Mouse (Mus musculus) ES-E14 (cell line): ENCODE results near the gene Hspa1l. TPM values are rescaled to one million over a fixed set of nuclear protein-coding genes. Genes with fewer than 3 reads are reported as not detected.
A peak's percentile ranks its signal among the peaks of the same experiment; 100 is the strongest.
"Not testable (repeated sequence)": the region's sequence is repeated elsewhere in the genome, so short reads cannot be mapped to it uniquely, and the experiment has no call there.

Experiments used
- DNase-seq: peaks from one replicate; pipeline ENCODE4 v3.0.0-alpha.2; 2013; ENCODE audit warnings: low read depth, low spot score
- H3K27ac ChIP-seq: 2 replicates; pipeline ENCODE4 v1.5.1; 2012; ENCODE audit warnings: low read depth, mild to moderate bottlenecking, low read length, moderate library complexity, mixed read lengths; ENCODE audit not compliant: poor library complexity, insufficient read depth, severe bottlenecking
- H3K36me3 ChIP-seq: 2 replicates; pipeline ENCODE4 v1.6.1; 2012; ENCODE audit warnings: mild to moderate bottlenecking, low read length, moderate library complexity, mixed read lengths; ENCODE audit not compliant: control insufficient read depth, poor library complexity, insufficient read depth, severe bottlenecking
- H3K4me1 ChIP-seq, 2 experiments: fragments of 150-350 bp in 1 of 2; sonication (generic) in 1 of 2; 2 replicates each; pipeline ENCODE4 v1.6.1; 2012; ENCODE audit warnings: low read length in 2 of 2, mild to moderate bottlenecking in 1 of 2, mixed read lengths in 1 of 2; ENCODE audit not compliant: control insufficient read depth in 2 of 2, insufficient read depth in 2 of 2, poor library complexity in 1 of 2
- H3K4me3 ChIP-seq, 2 experiments: fragments of 150-350 bp in 1 of 2; sonication (generic) in 1 of 2; 2 replicates each; pipeline ENCODE4 v1.5.1; 2012; ENCODE audit warnings: low read length in 2 of 2, low read depth in 1 of 2, mild to moderate bottlenecking in 1 of 2, mixed read lengths in 1 of 2; ENCODE audit not compliant: insufficient read depth in 1 of 2, poor library complexity in 1 of 2, severe bottlenecking in 1 of 2
- H3K9ac ChIP-seq: 2 replicates; pipeline ENCODE4 v1.6.1; 2012; ENCODE audit warnings: low read depth, mild to moderate bottlenecking, low read length, mixed read lengths; ENCODE audit not compliant: poor library complexity, insufficient read depth, severe bottlenecking
- H3K9me3 ChIP-seq: fragments of 150-350 bp; sonication (generic); 2 replicates; pipeline ENCODE4 v1.6.1; 2012; ENCODE audit warnings: low read depth, mild to moderate bottlenecking, low read length; ENCODE audit not compliant: control insufficient read depth, insufficient read depth
- CHD2 ChIP-seq: IDR thresholded peaks from 2 replicates; pipeline ENCODE4 v1.6.1; 2014; ENCODE audit warnings: mild to moderate bottlenecking, low read depth, low read length, inconsistent platforms
- HCFC1 ChIP-seq: IDR thresholded peaks from 2 replicates; pipeline ENCODE4 v1.6.1; 2012; ENCODE audit warnings: low read length, inconsistent platforms, borderline replicate concordance; ENCODE audit not compliant: insufficient read depth
- MAFK ChIP-seq: IDR thresholded peaks from 2 replicates; pipeline ENCODE4 v1.6.1; 2014; ENCODE audit warnings: mild to moderate bottlenecking, low read depth, low read length, inconsistent platforms; ENCODE audit not compliant: insufficient read depth
- ZC3H11A ChIP-seq: IDR thresholded peaks from 2 replicates; pipeline ENCODE4 v1.6.1; 2012; ENCODE audit warnings: low read depth, mild to moderate bottlenecking, inconsistent platforms, low read length, borderline replicate concordance
- ZNF384 ChIP-seq: IDR thresholded peaks from 2 replicates; pipeline ENCODE4 v1.6.1; 2012; ENCODE audit warnings: low read depth, low read length, inconsistent platforms
- in situ Hi-C, 2 experiments: fragments of 600-800 bp; cut with MboI; formaldehyde crosslinking; loops; one replicate each; pipeline ENCODE4 v1.15.1; 2025; ENCODE audit warnings: low sequenced_read_pairs in 2 of 2, inconsistent platforms in 1 of 2; ENCODE audit not compliant: unreplicated experiment in 2 of 2
- total RNA-seq: library from RNA; depleted of rRNA; stranded (reverse); fragments of 300-350 nt; gene quantifications from 2 replicates; pipeline ENCODE4 v1.2.3, GENCODE M21; 2012

The Hspa1l gene
- total RNA-seq, 1 experiment: 0.45 TPM

GRCm38 (mm10) chr17:34956340-34956739 lies 16.2 kb upstream of the Hspa1l start:
- H3K4me3 ChIP-seq: no peak overlapping the region
- no peaks in the 10 kb centered on the region for H3K9me3 ChIP-seq
- in situ Hi-C loops: no loop called here
- no peak for DNase-seq
- TF ChIP-seq ZC3H11A (no peak), HCFC1 (no peak), ZNF384 (no peak), MAFK (no peak), CHD2 (no peak)
- H3K36me3 ChIP-seq: peaks cover 9% of the 10 kb centered on the region
- no peak overlapping the region for H3K9ac ChIP-seq
- peaks cover 0 to 2% of the 10 kb centered on the region in 2 experiments; a peak in 1 of 4 replicates for H3K4me1 ChIP-seq
- no peak overlapping the region for H3K27ac ChIP-seq

- H3K36me3 ChIP-seq, H3K9me3 ChIP-seq, H3K4me1 ChIP-seq, in situ Hi-C loops, H3K27ac ChIP-seq, H3K9ac ChIP-seq, DNase-seq: not testable (repeated sequence)
- peak overlapping the region in 1 of 2 experiments; percentile 50; a peak in 1 of 4 replicates for H3K4me3 ChIP-seq
Measured at GRCm38 (mm10) chr17:34957291-34957690, 15.2 kb upstream of the Hspa1l start.

- H3K9me3 ChIP-seq, H3K9ac ChIP-seq, H3K27ac ChIP-seq, H3K4me3 ChIP-seq, in situ Hi-C loops, DNase-seq, H3K36me3 ChIP-seq, H3K4me1 ChIP-seq: not testable (repeated sequence)
Measured at GRCm38 (mm10) chr17:34957966-34958365, 14.5 kb upstream of the Hspa1l start.

- H3K27ac ChIP-seq, H3K4me1 ChIP-seq, DNase-seq, in situ Hi-C loops, H3K9ac ChIP-seq, H3K9me3 ChIP-seq, H3K36me3 ChIP-seq: not testable (repeated sequence)
- peak overlapping the region; percentile 54 to 60; a peak in 3 of 4 replicates for H3K4me3 ChIP-seq
Measured at GRCm38 (mm10) chr17:34958734-34959129, 13.8 kb upstream of the Hspa1l start.

- H3K9me3 ChIP-seq, H3K36me3 ChIP-seq, DNase-seq, H3K4me1 ChIP-seq, in situ Hi-C loops: not testable (repeated sequence)
- peak within 1 kb of the TSS; percentile 75 for H3K9ac ChIP-seq
- H3K27ac ChIP-seq: peak within 1 kb of the TSS; percentile 89
- H3K4me3 ChIP-seq: peak within 1 kb of the TSS; percentile 85 to 94
Measured at GRCm38 (mm10) chr17:34959130-34959778, 13.2 kb upstream of the Hspa1l start, which contains the start of gene Hspa1b. Gene Hspa1b (minus strand): TSS chr17:34959238.
